Mouse (Mus musculus): ENCODE data around the gene Naf1. TPM values are rescaled to one million over a fixed set of nuclear protein-coding genes. Genes with fewer than 3 reads are reported as not detected.

The Naf1 gene
- polyA plus RNA-seq (2012; fragmentation: generic; extraction: Trizol), result 7.6 TPM
- long read RNA-seq, experiment 1, result 0 reads
- long read RNA-seq, experiment 2, partial matches to known transcripts, result 1 of 4 reads
- long read RNA-seq, experiment 2, other reads (novel, unspliced or antisense), result 1 of 4 reads

GRCm38 (mm10) chr8:66860023-66860422 lies at the start of gene Naf1:
TSS of gene Naf1 (plus strand) at chr8:66860217.
- Histone ChIP-seq H3K4me3 (ENCODE audit: insufficient read depth, poor library complexity, severe bottlenecking) (peak within 1 kb of the TSS; percentile 50), H3ac (ENCODE audit: control insufficient read depth, insufficient read length, low read depth) (peak within 1 kb of the TSS; percentile 93), H3K79me2 (ENCODE audit: control insufficient read depth, insufficient read depth) (peaks cover 44% of the 10 kb centered on the region), H3K79me3 (ENCODE audit: low read depth) (peaks cover 40% of the 10 kb centered on the region), H3K36me3 (ENCODE audit: control insufficient read depth, insufficient read depth) (peaks cover 11% of the 10 kb centered on the region), H3K27me3 (ENCODE audit: control insufficient read depth, insufficient read depth, insufficient read length) (no peaks in the 10 kb centered on the region)
- TF ChIP-seq MYOG (IDR thresholded peaks at IDR 0.05; ENCODE audit: control insufficient read depth, extremely low read depth, insufficient read length), result no peak
- peak; percentile 81 for TF ChIP-seq MAX (IDR thresholded peaks at IDR 0.05)

DNA sequence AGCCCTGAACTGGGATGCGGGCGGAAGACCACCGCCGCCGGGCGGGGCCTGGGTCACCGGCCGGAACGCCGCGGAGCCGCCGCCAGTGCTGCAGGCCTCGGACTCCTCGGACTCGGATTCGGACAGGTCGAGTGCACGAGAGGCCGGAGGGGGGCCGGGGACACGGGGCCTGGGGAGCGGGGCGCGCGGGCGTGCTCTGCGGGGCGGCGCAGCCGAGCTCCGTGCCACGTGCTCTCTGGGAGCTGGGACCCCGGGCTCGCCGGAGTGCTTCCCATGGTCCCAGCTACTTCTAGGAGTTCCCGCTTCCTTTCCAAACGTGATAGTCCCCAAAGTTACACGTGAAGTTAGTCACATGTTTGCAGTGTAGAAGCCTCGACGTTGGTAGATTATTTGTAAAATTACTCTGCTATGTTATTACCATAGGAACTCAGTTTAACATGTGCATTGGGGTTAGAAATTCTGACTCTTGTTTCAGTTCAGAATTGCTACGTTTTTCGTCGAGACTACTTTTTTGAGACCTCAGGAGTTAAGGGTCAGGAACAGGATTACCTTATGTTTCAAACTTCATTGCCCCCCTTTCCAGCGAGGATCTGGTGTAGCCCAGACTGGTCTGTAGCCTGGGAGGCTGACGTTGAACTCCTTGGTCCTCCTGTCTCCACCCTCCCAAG lies 1.0 kb downstream of the Naf1 start:
- no peak for TF ChIP-seq FOSL1 (IDR thresholded peaks at IDR 0.05; ENCODE audit: insufficient read depth, low read length, poor library complexity, severe bottlenecking)
- peak; percentile 30 for TF ChIP-seq USF1 (IDR thresholded peaks at IDR 0.05; ENCODE audit: low read depth)
- peak; percentile 70 for TF ChIP-seq MAX (IDR thresholded peaks at IDR 0.05)
- peaks cover 55% of the 10 kb centered on the region for H3K79me2 ChIP-seq (ENCODE audit: control insufficient read depth, insufficient read depth)
- peak overlapping the region; percentile 50 for H3K4me3 ChIP-seq (ENCODE audit: insufficient read depth, poor library complexity, severe bottlenecking)
- peaks cover 49% of the 10 kb centered on the region for H3K79me3 ChIP-seq (ENCODE audit: low read depth)
- H3ac ChIP-seq (ENCODE audit: control insufficient read depth, insufficient read length, low read depth), result peak overlapping the region; percentile 79
- peaks cover 19% of the 10 kb centered on the region for H3K36me3 ChIP-seq (ENCODE audit: control insufficient read depth, insufficient read depth)
- no peaks in the 10 kb centered on the region for H3K27me3 ChIP-seq (ENCODE audit: control insufficient read depth, insufficient read depth, insufficient read length)

DNA sequence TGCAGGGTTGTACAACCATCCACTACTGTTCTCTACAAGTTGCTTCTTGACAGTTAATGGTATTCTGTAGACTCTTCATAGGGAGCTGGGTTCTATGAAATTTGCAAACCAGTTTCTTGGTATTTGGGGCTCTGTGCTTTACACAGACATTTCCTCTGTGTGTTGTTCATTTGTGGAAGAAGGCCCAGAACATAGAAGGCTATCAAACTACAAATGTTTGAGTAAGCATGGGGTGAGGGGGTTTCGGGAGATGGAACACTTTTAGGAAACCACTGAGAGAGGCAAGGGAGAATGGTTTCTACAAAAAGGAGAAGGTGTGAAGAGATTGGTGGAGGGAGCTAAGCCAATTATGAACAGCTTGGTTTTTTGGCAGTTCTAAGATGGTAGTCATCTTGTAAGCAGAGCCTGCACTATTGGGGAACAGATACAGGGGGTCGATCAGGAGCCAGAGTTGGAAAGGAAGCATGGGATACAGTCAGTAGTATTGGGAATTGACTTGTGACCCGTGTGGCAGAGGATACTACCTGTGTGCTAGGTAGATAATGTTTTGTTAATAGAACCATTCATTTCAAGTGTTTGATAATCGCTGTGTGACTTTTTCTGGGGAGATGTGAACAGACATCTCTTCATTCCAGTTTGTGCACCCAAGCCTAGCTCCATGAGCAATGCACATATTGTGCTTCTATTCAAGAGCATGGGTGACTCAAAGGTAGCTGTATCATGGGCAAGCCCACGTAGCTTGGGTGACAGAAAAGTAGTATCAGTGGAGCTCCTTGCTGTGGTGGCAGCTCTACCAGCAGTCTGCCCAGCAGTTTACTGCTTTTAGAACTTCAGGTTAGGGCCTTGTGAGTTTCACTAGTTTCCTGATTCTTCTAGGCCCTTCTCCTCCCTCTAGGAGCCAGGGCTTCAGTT lies 1.8 kb downstream of the Naf1 start:
- TF ChIP-seq MYOG (IDR thresholded peaks at IDR 0.05; ENCODE audit: control insufficient read depth, extremely low read depth, insufficient read length) (no peak), USF1 (IDR thresholded peaks at IDR 0.05; ENCODE audit: low read depth) (no peak), MYOD1 (IDR thresholded peaks at IDR 0.05; ENCODE audit: control insufficient read depth, insufficient read length, low read depth) (no peak), FOSL1 (IDR thresholded peaks at IDR 0.05; ENCODE audit: insufficient read depth, low read length, poor library complexity, severe bottlenecking) (no peak), CTCF (IDR thresholded peaks at IDR 0.05; ENCODE audit: control insufficient read depth, insufficient read depth, insufficient read length) (no peak), CEBPB (IDR thresholded peaks at IDR 0.05; ENCODE audit: low read depth) (no peak), MAX (IDR thresholded peaks at IDR 0.05) (no peak)
- Histone ChIP-seq H3K36me3 (ENCODE audit: control insufficient read depth, insufficient read depth) (peaks cover 26% of the 10 kb centered on the region), H3ac (ENCODE audit: control insufficient read depth, insufficient read length, low read depth) (peak overlapping the region; percentile 79)

GRCm38 (mm10) chr8:66863761-66864160 lies 3.7 kb downstream of the Naf1 start:
- Histone ChIP-seq H3ac (ENCODE audit: control insufficient read depth, insufficient read length, low read depth) (no peak overlapping the region), H3K4me3 (ENCODE audit: insufficient read depth, poor library complexity, severe bottlenecking) (no peak overlapping the region), H3K27me3 (ENCODE audit: control insufficient read depth, insufficient read depth, insufficient read length) (no peaks in the 10 kb centered on the region), H3K36me3 (ENCODE audit: control insufficient read depth, insufficient read depth) (peaks cover 38% of the 10 kb centered on the region), H3K79me2 (ENCODE audit: control insufficient read depth, insufficient read depth) (peaks cover 82% of the 10 kb centered on the region), H3K79me3 (ENCODE audit: low read depth) (peaks cover 69% of the 10 kb centered on the region)
- TF ChIP-seq FOSL1 (IDR thresholded peaks at IDR 0.05; ENCODE audit: insufficient read depth, low read length, poor library complexity, severe bottlenecking), result no peak
- no peak for TF ChIP-seq MYOD1 (IDR thresholded peaks at IDR 0.05; ENCODE audit: control insufficient read depth, insufficient read length, low read depth)
- no peak for TF ChIP-seq MAX (IDR thresholded peaks at IDR 0.05)
- no peak for TF ChIP-seq USF1 (IDR thresholded peaks at IDR 0.05; ENCODE audit: low read depth)
- no peak for TF ChIP-seq CTCF (IDR thresholded peaks at IDR 0.05; ENCODE audit: control insufficient read depth, insufficient read depth, insufficient read length)
- no peak for TF ChIP-seq CEBPB (IDR thresholded peaks at IDR 0.05; ENCODE audit: low read depth)
- no peak for TF ChIP-seq MYOG (IDR thresholded peaks at IDR 0.05; ENCODE audit: control insufficient read depth, extremely low read depth, insufficient read length)

More for the DNA sequence above, 1.8 kb downstream of the Naf1 start:
- Histone ChIP-seq H3K79me2 (ENCODE audit: control insufficient read depth, insufficient read depth) (peaks cover 63% of the 10 kb centered on the region), H3K4me3 (ENCODE audit: insufficient read depth, poor library complexity, severe bottlenecking) (peak overlapping the region; percentile 50), H3K27me3 (ENCODE audit: control insufficient read depth, insufficient read depth, insufficient read length) (no peaks in the 10 kb centered on the region), H3K79me3 (ENCODE audit: low read depth) (peaks cover 56% of the 10 kb centered on the region)

DNA sequence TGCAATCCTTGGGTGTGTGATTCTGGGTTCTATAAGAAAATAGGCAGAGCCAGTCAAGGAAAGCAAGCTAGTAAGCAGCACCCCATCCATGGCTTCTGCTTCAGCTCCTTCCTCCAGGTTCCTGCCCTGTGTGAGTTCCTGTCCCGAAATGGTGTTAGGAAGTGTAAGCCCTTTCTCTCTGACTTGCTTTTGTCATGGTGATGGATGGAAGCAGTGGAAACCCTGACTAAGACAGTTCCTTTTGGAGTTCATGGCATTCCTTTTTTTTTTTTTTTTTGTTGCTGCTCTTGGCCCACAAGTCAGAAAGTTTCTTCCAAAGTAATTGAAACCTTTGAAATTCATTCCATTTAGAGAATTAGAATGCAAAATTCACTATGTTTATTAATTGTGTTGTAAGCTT lies 5.1 kb downstream of the Naf1 start:
- peaks cover 38% of the 10 kb centered on the region for H3K36me3 ChIP-seq (ENCODE audit: control insufficient read depth, insufficient read depth)
- no peaks in the 10 kb centered on the region for H3K27me3 ChIP-seq (ENCODE audit: control insufficient read depth, insufficient read depth, insufficient read length)
- no peak overlapping the region for H3K4me3 ChIP-seq (ENCODE audit: insufficient read depth, poor library complexity, severe bottlenecking)
- TF ChIP-seq MYOD1 (IDR thresholded peaks at IDR 0.05; ENCODE audit: control insufficient read depth, insufficient read length, low read depth) (no peak), MAX (IDR thresholded peaks at IDR 0.05) (no peak), CEBPB (IDR thresholded peaks at IDR 0.05; ENCODE audit: low read depth) (no peak), USF1 (IDR thresholded peaks at IDR 0.05; ENCODE audit: low read depth) (no peak), MYOG (IDR thresholded peaks at IDR 0.05; ENCODE audit: control insufficient read depth, extremely low read depth, insufficient read length) (no peak), FOSL1 (IDR thresholded peaks at IDR 0.05; ENCODE audit: insufficient read depth, low read length, poor library complexity, severe bottlenecking) (no peak), CTCF (IDR thresholded peaks at IDR 0.05; ENCODE audit: control insufficient read depth, insufficient read depth, insufficient read length) (no peak)
- peaks cover 81% of the 10 kb centered on the region for H3K79me3 ChIP-seq (ENCODE audit: low read depth)
- no peak overlapping the region for H3ac ChIP-seq (ENCODE audit: control insufficient read depth, insufficient read length, low read depth)
- peaks cover 95% of the 10 kb centered on the region for H3K79me2 ChIP-seq (ENCODE audit: control insufficient read depth, insufficient read depth)

All from C2C12 (cell line).